Mouse (Mus musculus) small intestine, adult 2 months (tissue): ENCODE data around the gene Cntnap5b.

Experiments
- CTCF ChIP-seq: fragments of 200-500 bp; IDR thresholded peaks from 2 replicates; pipeline ENCODE4 v1.5.1; 2012; ENCODE audit warnings: low read depth, mild to moderate bottlenecking, control low read depth, inconsistent platforms, low read length, moderate library complexity, mixed read lengths; ENCODE audit not compliant: insufficient replicate concordance, insufficient read length; ENCODE audit errors: extremely low read depth
- POLR2A ChIP-seq: fragments of 200-500 bp; IDR thresholded peaks from 2 replicates; pipeline ENCODE4 v1.6.1; 2012; ENCODE audit warnings: low read depth, mild to moderate bottlenecking, control low read depth, inconsistent platforms, low read length, moderate library complexity

- TF ChIP-seq CTCF (no peak), POLR2A (no peak)
Measured at GRCm38 (mm10) chr1:99967300-99968089, 194.9 kb downstream of the Cntnap5b start.
